8 mouse cellular contexts compared by ENCODE assay signal in the genomic region with DNA sequence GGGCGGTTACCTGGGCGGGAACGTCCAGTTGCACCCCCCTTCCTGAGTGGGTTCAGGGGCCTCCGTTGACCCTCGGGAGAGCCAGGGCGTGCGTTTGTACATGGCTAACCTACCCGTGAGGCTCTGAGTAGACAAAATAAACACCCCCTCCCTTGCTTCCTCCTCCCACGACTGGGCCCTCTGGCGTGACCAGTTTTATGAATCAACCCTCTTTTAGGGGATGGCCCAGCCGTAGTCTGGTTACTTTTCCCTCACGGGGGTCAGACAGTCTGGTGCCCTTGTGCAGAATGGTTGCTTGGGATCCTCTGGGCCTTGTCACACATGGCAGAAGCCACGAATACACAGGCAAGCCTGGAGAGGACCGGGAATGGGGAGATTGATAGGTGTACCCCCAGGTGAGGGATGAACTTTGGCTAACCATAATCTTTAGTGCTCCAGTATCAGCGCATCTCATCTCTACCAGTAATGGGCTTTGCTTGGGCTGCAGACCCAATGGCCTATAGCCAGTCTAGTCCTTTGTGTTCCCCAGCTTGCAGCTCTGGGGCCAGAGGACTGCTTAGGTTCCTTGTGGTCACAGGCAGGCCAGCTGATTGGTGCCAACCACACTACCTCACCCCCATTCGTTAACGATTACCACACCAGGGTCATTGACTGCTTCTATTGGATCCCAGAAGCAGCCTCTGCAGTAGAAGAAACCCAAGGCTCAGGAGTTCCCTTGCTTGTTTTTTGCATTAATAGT. TPM values are rescaled to one million over a fixed set of nuclear protein-coding genes. Genes with fewer than 3 reads are reported as not detected.
DNase-seq lines count a peak whose midpoint lies in the region; ATAC-seq lines count a peak whose summit lies in the region.

No protein-coding gene starts in this region.

- H3K4me3 ChIP-seq in heart, embryonic 12.5 days = peak overlapping the region; percentile 65

- H3K9ac ChIP-seq in heart, embryonic 12.5 days = peak overlapping the region; percentile 89

- H3K27ac ChIP-seq in heart, embryonic 12.5 days (ENCODE audit: poor library complexity, severe bottlenecking) = peak overlapping the region; percentile 90

- ATAC-seq in heart, embryonic 12.5 days (ENCODE audit: insufficient number of reproducible peaks, low FRiP score) = no peak; the same call in none of the 2 replicates

- H3K27me3 ChIP-seq in heart, embryonic 12.5 days (replicated peaks) = no peaks in the 10 kb centered on the region

- peaks cover 70% of the 10 kb centered on the region for H3K4me1 ChIP-seq in heart, embryonic 12.5 days (replicated peaks)

- WGBS in heart, embryonic 12.5 days = 7% methylated on average over 17 of the region's 17 CpGs

- no peaks in the 10 kb centered on the region for H3K36me3 ChIP-seq in heart, embryonic 12.5 days

- peak overlapping the region; percentile 89 for H3K4me2 ChIP-seq in heart, embryonic 12.5 days

- DNase-seq in urinary bladder, postnatal 14 days (ENCODE audit: low spot score) = peak; percentile 64
- DNase-seq in urinary bladder, adult 18-20 months (ENCODE audit: low spot score in 2 of 2) = no peak
- DNase-seq in kidney, postnatal 14 days = peak; percentile 87
- DNase-seq in lung, postnatal 4 days = peak; percentile 55 to 62
- DNase-seq in left cerebral cortex, adult 11 months (ENCODE audit: low spot score) = no peak
- no peak for DNase-seq in ovary, postnatal 10 days (ENCODE audit: low spot score)
- no peak for DNase-seq in right cerebral cortex, postnatal 25 days

- H3K9me3 ChIP-seq in heart, embryonic 12.5 days (replicated peaks) = no peaks in the 10 kb centered on the region

RNA-seq across cellular contexts. Expression of gene Dnaja3, which starts 0.6 kb away (rescaled TPM):
- polyA plus RNA-seq in heart, embryonic 12.5 days (2016; fragmentation: Nextera tagmentation; extraction: Ambion mirVana) = 77.6 and 77.7 TPM in 2 replicates

RNA-seq across cellular contexts. Expression of gene Vasn, which starts 0.7 kb away (rescaled TPM):
- polyA plus RNA-seq in heart, embryonic 12.5 days (2016; fragmentation: Nextera tagmentation; extraction: Ambion mirVana) = 14.8 and 16.4 TPM in 2 replicates

RNA-seq across cellular contexts. Expression of gene Pam16, which starts 15.6 kb away (rescaled TPM):
- polyA plus RNA-seq in heart, embryonic 12.5 days (2016; fragmentation: Nextera tagmentation; extraction: Ambion mirVana) = 127 and 128 TPM in 2 replicates

RNA-seq across cellular contexts. Expression of gene Coro7, which starts 39.1 kb away (rescaled TPM):
- 14.8 and 15.3 TPM in 2 replicates for polyA plus RNA-seq in heart, embryonic 12.5 days (2016; fragmentation: Nextera tagmentation; extraction: Ambion mirVana)

RNA-seq across cellular contexts. Expression of gene Glis2, which starts 45.9 kb away (rescaled TPM):
- 24.9 and 25.5 TPM in 2 replicates for polyA plus RNA-seq in heart, embryonic 12.5 days (2016; fragmentation: Nextera tagmentation; extraction: Ambion mirVana)

Comparison
In these comparisons a context has a peak if more than half of its experiments do, and no peak if none do; other contexts are left out.
1. DNase-seq: peak in urinary bladder, postnatal 14 days (single experiment), kidney, postnatal 14 days (single experiment) and lung, postnatal 4 days (2 of 2); none in urinary bladder, adult 18-20 months (0 of 2), left cerebral cortex, adult 11 months (single experiment), ovary, postnatal 10 days (single experiment) and right cerebral cortex, postnatal 25 days (single experiment).